Mouse (Mus musculus) ES-Bruce4 (cell line): ENCODE data around the gene Orc3. TPM values are rescaled to one million over a fixed set of nuclear protein-coding genes. Genes with fewer than 3 reads are reported as not detected.

Experiments
- H3K27ac ChIP-seq: 2 replicates; pipeline ENCODE4 v1.5.1; 2012; ENCODE audit warnings: low read length, inconsistent platforms; ENCODE audit not compliant: insufficient read depth
- H3K27me3 ChIP-seq: 2 replicates; pipeline ENCODE4 v1.6.1; 2012; ENCODE audit warnings: mild to moderate bottlenecking, low read length, inconsistent platforms; ENCODE audit not compliant: control insufficient read depth, poor library complexity, insufficient read depth, severe bottlenecking
- H3K36me3 ChIP-seq: 2 replicates; pipeline ENCODE4 v1.6.1; 2012; ENCODE audit warnings: inconsistent platforms, mild to moderate bottlenecking, low read length, moderate library complexity; ENCODE audit not compliant: control insufficient read depth, poor library complexity, insufficient read depth, severe bottlenecking
- H3K4me1 ChIP-seq: one replicate; pipeline ENCODE4 v1.8.1; 2011; ENCODE audit warnings: low read length; ENCODE audit not compliant: control insufficient read depth, insufficient read depth
- H3K4me3 ChIP-seq: 2 replicates; pipeline ENCODE4 v1.5.1; 2011; ENCODE audit warnings: low read depth, mild to moderate bottlenecking, low read length
- H3K9ac ChIP-seq: 2 replicates; pipeline ENCODE4 v1.6.1; 2012; ENCODE audit warnings: low read depth, mild to moderate bottlenecking, inconsistent platforms; ENCODE audit not compliant: poor library complexity, severe bottlenecking
- H3K9me3 ChIP-seq: replicated peaks from 2 replicates; pipeline ENCODE4 v1.6.1; 2012; ENCODE audit warnings: mild to moderate bottlenecking, low read length, inconsistent platforms; ENCODE audit not compliant: control insufficient read depth, poor library complexity, insufficient read depth, severe bottlenecking
- CTCF ChIP-seq: IDR thresholded peaks from one replicate; pipeline ENCODE4 v1.8.1; 2011; ENCODE audit warnings: low read depth, low read length
- EP300 ChIP-seq: IDR thresholded peaks from 2 replicates; pipeline ENCODE4 v1.6.1; 2011; ENCODE audit warnings: low read depth, low read length; ENCODE audit not compliant: insufficient read depth
- POLR2A ChIP-seq: IDR thresholded peaks from one replicate; pipeline ENCODE4 v1.8.1; 2011; ENCODE audit warnings: low read length; ENCODE audit not compliant: insufficient read depth
- polyA plus RNA-seq: library from polyadenylated mRNA; stranded (reverse); fragments of >200 nt; gene quantifications from 2 replicates; pipeline ENCODE4 v1.2.4, GENCODE M21; 2011; ENCODE audit warnings: low read depth; ENCODE audit not compliant: missing spikeins, insufficient read depth, insufficient read length

Gene Orc3
- polyA plus RNA-seq, 1 experiment, result 131 TPM

- Histone ChIP-seq H3K4me3 (no peak overlapping the region), H3K9ac (no peak overlapping the region), H3K27me3 (no peaks in the 10 kb centered on the region), H3K27ac (no peak overlapping the region), H3K4me1 (no peaks in the 10 kb centered on the region), H3K36me3 (peaks cover 8% of the 10 kb centered on the region; the same call in 1 of the 2 replicates), H3K9me3 (no peaks in the 10 kb centered on the region)
- TF ChIP-seq CTCF (no peak), EP300 (no peak), POLR2A (no peak)
Measured at GRCm38 (mm10) chr4:34644779-34645178, 30.0 kb upstream of the Orc3 start.

- no peaks in the 10 kb centered on the region for H3K27me3 ChIP-seq
- 0 out of 2 replicates have a peak, but pooled peaks cover 5% of the 10 kb centered on the region for H3K36me3 ChIP-seq
- H3K4me3 ChIP-seq, result no peak overlapping the region
- TF ChIP-seq CTCF (no peak), EP300 (no peak), POLR2A (no peak)
- no peaks in the 10 kb centered on the region for H3K9me3 ChIP-seq
- no peaks in the 10 kb centered on the region for H3K4me1 ChIP-seq
- H3K9ac ChIP-seq, result no peak overlapping the region
- no peak overlapping the region for H3K27ac ChIP-seq
Measured at GRCm38 (mm10) chr4:34640731-34641130, 26.0 kb upstream of the Orc3 start.

GRCm38 (mm10) chr4:34639745-34640364 is 25.1 kb upstream of the Orc3 start:
- H3K36me3 ChIP-seq, result 0 out of 2 replicates have a peak, but pooled peaks cover 5% of the 10 kb centered on the region
- no peak for TF ChIP-seq POLR2A
- no peak for TF ChIP-seq EP300
- no peak for TF ChIP-seq CTCF
- no peak overlapping the region for H3K9ac ChIP-seq
- H3K9me3 ChIP-seq, result no peaks in the 10 kb centered on the region
- no peaks in the 10 kb centered on the region for H3K27me3 ChIP-seq
- no peak overlapping the region for H3K27ac ChIP-seq
- no peak overlapping the region for H3K4me3 ChIP-seq
- no peaks in the 10 kb centered on the region for H3K4me1 ChIP-seq

- Histone ChIP-seq H3K27me3 (no peaks in the 10 kb centered on the region), H3K4me3 (no peak overlapping the region), H3K9ac (no peak overlapping the region), H3K27ac (no peak overlapping the region), H3K4me1 (no peaks in the 10 kb centered on the region), H3K9me3 (no peaks in the 10 kb centered on the region), H3K36me3 (peaks cover 7% of the 10 kb centered on the region; the same call in 1 of the 2 replicates)
- no peak for TF ChIP-seq CTCF
- no peak for TF ChIP-seq EP300
- no peak for TF ChIP-seq POLR2A
Measured at GRCm38 (mm10) chr4:34637851-34638250, 23.1 kb upstream of the Orc3 start.

GRCm38 (mm10) chr4:34637386-34637785 is 22.6 kb upstream of the Orc3 start:
- Histone ChIP-seq H3K36me3 (peaks cover 5% of the 10 kb centered on the region; the same call in 1 of the 2 replicates), H3K4me3 (no peak overlapping the region), H3K9ac (no peak overlapping the region), H3K27ac (no peak overlapping the region), H3K4me1 (no peaks in the 10 kb centered on the region), H3K9me3 (no peaks in the 10 kb centered on the region), H3K27me3 (no peaks in the 10 kb centered on the region)
- no peak for TF ChIP-seq POLR2A
- no peak for TF ChIP-seq CTCF
- no peak for TF ChIP-seq EP300

GRCm38 (mm10) chr4:34636036-34636435 is 21.3 kb upstream of the Orc3 start:
- H3K4me3 ChIP-seq, result no peak overlapping the region
- H3K9ac ChIP-seq, result no peak overlapping the region
- TF ChIP-seq CTCF (no peak), POLR2A (no peak), EP300 (no peak)
- H3K27ac ChIP-seq, result no peak overlapping the region
- H3K9me3 ChIP-seq, result no peaks in the 10 kb centered on the region
- H3K4me1 ChIP-seq, result no peaks in the 10 kb centered on the region
- H3K27me3 ChIP-seq, result no peaks in the 10 kb centered on the region
- peaks cover 3% of the 10 kb centered on the region; the same call in 1 of the 2 replicates for H3K36me3 ChIP-seq
